Mouse (Mus musculus): Measurements from ENCODE around the gene Mcm6.

- TF ChIP-seq CTCF (IDR thresholded peaks at IDR 0.05; ENCODE audit: insufficient read depth, low read length) (no peak), POLR2A (IDR thresholded peaks at IDR 0.05; ENCODE audit: borderline replicate concordance, extremely low read depth, low read depth, low read length) (no peak)
Observed at GRCm38 (mm10) chr1:128358916-128359553, 429 bp downstream of the Mcm6 start.

All from lung, adult 2 months (tissue).